Mouse (Mus musculus) right cerebral cortex, postnatal 4 days (tissue): ENCODE results near the gene Kif1c.
"Not testable (repeated sequence)": the region's sequence is repeated elsewhere in the genome, so short reads cannot be mapped to it uniquely, and the experiment has no call there.

Source experiments
- DNase-seq: peaks from one replicate; pipeline ENCODE4 v3.0.0-alpha.2; 2022

Kif1c gene

DNA sequence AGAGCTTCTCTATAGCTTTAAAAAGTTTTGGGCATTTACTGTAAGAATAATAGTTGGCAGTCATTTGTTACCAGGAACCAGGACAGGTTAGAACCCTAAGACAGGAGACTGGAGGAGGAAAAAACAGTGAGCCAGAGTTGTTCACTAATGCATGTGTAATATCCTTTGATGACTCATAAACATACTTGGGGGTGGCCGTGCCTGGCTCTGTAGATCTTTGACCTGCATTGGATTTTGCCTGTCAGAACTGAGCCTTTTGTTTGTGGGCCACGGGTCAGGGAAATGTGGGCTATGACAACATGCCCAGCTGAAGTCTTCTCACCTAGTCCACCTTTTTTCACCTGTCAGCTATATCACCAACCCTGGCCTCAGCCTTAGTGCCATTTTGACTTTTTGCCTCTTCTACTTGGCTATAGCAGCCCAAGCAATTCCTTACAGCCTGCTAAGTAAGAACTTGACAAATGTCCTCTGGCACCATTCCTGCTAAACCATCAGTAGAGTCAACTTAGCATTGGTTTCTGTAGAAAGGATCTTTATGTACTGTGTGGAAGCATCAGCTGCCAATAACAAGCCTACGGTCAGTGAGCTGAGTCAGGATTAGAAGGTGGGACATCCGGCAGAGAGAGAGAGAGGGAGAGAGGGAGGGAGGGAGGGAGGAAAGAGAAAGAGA lies 47.7 kb downstream of the Kif1c start:
- no peak for DNase-seq

DNA sequence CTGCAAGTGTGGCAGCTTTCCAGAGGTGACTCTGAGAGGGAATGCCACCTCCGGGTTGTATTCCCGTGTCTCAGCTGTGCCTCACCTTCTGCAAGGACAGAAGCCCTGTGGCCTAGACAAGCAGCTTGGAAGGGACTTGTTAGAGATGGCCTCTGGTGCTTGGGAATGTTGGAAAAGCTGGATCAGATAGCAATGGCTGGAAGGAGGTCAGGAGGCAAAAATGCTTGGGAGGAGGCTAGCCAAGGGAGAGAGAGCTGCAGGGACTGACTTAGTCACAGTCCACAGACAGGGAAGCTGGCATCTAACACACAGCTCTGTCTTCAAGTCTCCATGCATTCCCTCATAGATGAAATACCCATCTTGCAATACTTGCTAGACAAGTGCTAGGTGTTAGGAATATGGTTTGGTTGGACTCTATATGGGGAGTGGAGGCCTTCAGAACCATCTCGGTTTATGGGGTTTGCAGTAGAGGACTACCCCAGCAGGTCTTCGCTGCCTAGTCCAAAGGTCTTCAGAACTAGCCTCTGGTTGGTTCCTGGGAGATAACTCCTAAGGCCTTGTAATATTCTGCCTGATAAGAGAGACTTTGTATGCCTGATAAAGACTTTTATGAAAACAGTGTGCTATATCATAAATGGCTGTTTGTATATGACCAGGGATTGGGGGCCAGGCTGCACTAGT lies 52.1 kb downstream of the Kif1c start:
- no peak for DNase-seq

GRCm38 (mm10) chr11:70753146-70753545 lies 52.8 kb downstream of the Kif1c start:
- DNase-seq: no peak

GRCm38 (mm10) chr11:70754476-70754875 lies 54.1 kb downstream of the Kif1c start:
- no peak for DNase-seq

DNA sequence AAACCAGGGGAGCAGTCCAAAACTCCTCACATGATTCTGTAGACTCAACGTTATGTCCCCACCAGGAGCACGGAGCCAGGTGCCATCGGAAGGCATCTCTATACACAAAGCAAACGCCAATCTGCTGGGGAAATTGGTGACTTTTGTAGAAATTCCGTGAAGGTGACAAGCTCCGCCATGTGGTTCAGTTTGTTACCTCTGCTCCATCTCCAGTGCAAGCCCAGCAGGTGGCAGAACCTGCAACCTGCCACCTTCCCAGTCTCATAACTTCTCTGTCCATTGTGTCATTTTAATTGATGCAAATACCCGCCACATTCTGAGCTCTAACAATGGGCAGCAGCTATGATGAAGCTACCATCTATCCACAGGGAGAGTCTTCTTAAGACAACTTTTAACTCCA lies 54.6 kb downstream of the Kif1c start:
- no peak for DNase-seq

DNA sequence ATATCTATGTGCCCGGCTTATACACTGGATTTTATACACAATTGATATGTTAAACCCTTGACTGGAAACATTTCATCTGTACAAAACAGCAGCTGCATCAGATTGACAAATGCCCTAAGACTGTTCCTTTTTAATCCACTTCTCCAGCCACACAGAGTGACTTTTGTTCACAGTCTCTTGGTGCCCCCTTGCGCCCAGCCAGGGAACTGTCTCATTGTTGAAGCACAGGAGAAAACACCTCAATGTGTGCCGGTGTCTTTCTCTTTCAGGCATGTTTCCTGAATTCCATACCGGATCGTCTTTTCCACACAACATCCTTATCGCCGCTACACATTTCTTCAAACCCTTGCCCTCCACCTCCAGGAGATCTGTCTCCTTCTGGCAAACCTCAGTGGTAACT lies 55.3 kb downstream of the Kif1c start:
- DNase-seq: peak; percentile 94

- not testable (repeated sequence) for DNase-seq
These were observed 60.1 kb downstream of the Kif1c start for GRCm38 (mm10) chr11:70760446-70760845.

DNA sequence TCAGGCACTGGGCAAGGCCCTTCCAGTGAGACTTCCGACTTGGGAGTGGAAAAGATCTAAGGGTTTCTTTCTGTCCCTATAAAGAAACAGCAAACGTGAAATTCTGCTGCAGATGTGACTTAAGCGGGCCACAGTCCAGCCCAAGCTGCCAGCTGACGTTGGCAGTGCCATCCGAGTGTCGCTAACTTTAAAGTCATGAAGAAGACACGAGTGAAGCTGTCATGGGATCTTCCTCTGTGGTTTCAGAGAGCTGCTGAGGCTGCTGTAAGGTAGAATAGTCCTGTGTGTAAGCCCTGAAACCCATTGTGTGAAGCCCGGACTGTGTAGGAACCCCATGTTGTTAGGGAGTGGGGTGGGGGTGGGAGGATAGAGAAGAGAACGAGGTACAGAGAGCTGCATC lies 62.3 kb downstream of the Kif1c start:
- no peak for DNase-seq

DNA sequence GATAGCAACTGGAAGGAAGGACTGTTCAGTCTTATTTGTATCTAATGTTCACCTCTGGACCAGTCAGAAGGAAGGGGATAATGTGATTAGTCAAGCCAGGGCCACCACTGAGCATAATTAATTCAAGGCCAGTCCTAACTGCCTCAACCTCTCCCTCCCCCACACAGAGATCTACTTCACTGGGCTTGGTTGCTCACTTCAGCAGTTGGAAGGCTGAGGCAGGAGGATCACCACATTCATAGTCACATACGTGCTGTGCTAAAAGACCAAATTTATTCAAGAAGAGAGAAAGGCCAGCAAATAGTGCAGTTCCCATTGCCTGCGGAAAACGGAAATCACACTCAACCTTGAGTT lies 63.2 kb downstream of the Kif1c start:
- no peak for DNase-seq

GRCm38 (mm10) chr11:70763936-70764808 lies 63.8 kb downstream of the Kif1c start, which contains the start of gene Zfp3:
Gene Zfp3, plus strand, starts transcription at chr11:70764209.
- DNase-seq: peak; percentile 74

- no peak for DNase-seq
These were observed 65.6 kb downstream of the Kif1c start for GRCm38 (mm10) chr11:70765776-70766445.

GRCm38 (mm10) chr11:70770804-70771203 lies 70.5 kb downstream of the Kif1c start:
- no peak for DNase-seq

DNA sequence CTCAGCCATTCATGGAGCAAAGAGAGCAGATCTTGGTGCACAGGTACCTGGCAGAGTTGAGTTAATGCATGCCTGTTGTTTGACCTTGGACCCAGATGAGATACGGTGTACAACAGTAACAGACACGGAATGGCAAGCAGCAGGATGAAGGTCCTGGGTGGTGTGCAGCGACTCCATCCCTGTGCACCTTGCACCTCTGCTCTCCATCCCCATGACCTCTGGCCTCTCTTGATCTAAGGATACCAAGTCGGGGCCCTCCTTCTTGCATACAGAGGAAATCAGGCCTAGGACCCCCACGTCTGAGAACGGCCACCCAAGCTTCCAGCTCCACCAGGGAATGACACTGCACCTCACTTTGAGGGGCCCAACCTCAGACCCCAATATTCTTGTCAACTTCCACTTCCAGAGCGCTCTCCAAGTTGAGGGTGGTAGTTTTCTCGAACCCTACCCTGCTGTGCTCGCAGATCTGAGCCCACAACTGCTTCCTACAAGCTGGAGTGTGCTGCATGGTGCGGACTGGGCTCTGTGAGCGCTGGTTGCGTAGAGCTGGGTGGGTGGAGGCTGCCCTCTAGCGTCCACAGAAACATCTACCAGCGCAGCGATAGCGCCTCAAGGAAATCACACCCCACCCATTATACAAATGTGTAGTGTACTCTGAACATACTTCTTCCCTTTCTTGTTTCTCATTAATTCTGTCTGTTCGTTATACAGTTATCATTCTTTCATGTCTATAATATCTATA lies 76.7 kb downstream of the Kif1c start:
- peak; percentile 68 for DNase-seq

DNA sequence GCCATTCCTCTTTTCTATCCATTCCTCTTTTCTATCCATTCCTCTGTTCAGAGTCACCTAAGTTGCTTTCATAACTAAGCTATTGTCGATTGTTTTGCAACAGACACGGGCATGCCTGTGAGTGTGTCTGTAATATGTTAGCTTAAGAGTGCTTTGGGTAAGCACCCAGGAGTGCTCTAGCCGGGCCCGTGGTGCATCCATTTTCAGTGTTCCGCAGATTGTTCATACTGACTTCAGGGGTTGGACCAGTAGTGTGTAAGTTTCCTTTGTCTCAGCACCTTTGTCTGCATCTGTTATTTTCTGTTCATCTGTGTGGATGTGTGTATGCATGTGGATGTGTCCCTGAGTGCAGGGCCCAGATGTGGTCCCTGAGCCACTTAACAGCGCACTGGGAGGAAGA lies 77.3 kb downstream of the Kif1c start:
- no peak for DNase-seq

DNA sequence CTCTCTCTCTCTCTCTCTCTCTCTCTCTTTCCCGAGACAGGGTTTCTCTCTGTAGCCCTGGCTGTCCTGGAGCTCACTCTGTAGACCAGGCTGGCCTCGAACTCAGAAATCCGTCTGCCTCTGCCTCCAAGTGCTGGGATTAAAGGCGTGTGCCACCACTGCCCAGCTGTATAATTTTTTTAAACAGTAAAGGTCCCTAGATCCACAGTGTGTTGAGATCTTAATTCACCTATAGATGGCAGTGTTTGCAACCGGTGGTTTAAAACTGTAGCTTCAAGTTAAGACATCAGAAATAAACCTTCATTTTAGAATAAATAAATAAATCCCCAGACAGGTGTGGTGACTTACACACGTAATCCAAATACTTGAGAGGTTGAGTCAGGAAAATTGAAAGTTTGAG lies 77.7 kb downstream of the Kif1c start:
- not testable (repeated sequence) for DNase-seq
